Mouse (Mus musculus) gastrocnemius, adult 18-20 months (tissue): ENCODE measurements around the gene Syncrip. TPM values are rescaled to one million over a fixed set of nuclear protein-coding genes. Genes with fewer than 3 reads are reported as not detected.

Source experiments
- DNase-seq: peaks from one replicate; pipeline ENCODE4 v3.0.0; 2021; ENCODE audit warnings: low spot score
- long read RNA-seq, 2 experiments: library from polyadenylated mRNA; stranded (forward); transcript quantifications; one replicate each; pipeline ENCODE4 v2.0.0; 2021
- total RNA-seq, 2 experiments: library from RNA; stranded (reverse); gene quantifications; 2 replicates each; pipeline ENCODE4 v1.2.3; 2021

Gene Syncrip
- total RNA-seq, result 10 to 100 TPM; 51.4 to 68.7 TPM
- long read RNA-seq, experiment 1, full-length matches to known transcripts, result 16 of 32 reads
- long read RNA-seq, experiment 1, partial matches to known transcripts, result 6 of 32 reads
- long read RNA-seq, experiment 1, other reads (novel, unspliced or antisense), result 10 of 32 reads
- long read RNA-seq, experiment 2, full-length matches to known transcripts, result 22 of 35 reads
- long read RNA-seq, experiment 2, partial matches to known transcripts, result 8 of 35 reads
- long read RNA-seq, experiment 2, other reads (novel, unspliced or antisense), result 5 of 35 reads

- DNase-seq, result peak; percentile 92
These were observed at the start of gene Syncrip for GRCm38 (mm10) chr9:88482230-88482828. Syncrip (minus strand) TSS chr9:88482574.

GRCm38 (mm10) chr9:88529979-88530580 is 47.7 kb upstream of the Syncrip start:
- DNase-seq, result no peak

- no peak for DNase-seq
These were observed 47.2 kb upstream of the Syncrip start for GRCm38 (mm10) chr9:88529571-88529970.

GRCm38 (mm10) chr9:88528736-88529135 is 46.4 kb upstream of the Syncrip start:
- DNase-seq, result no peak

GRCm38 (mm10) chr9:88527956-88528355 is 45.6 kb upstream of the Syncrip start:
- DNase-seq, result peak; percentile 34

GRCm38 (mm10) chr9:88525341-88525740 is 43.0 kb upstream of the Syncrip start:
- DNase-seq, result no peak

GRCm38 (mm10) chr9:88524796-88525195 is 42.4 kb upstream of the Syncrip start:
- no peak for DNase-seq

- DNase-seq, result no peak
These were observed 42.0 kb upstream of the Syncrip start for GRCm38 (mm10) chr9:88524367-88524766.

- no peak for DNase-seq
These were observed 40.9 kb upstream of the Syncrip start for GRCm38 (mm10) chr9:88523335-88523668.

GRCm38 (mm10) chr9:88522569-88523334 is 40.4 kb upstream of the Syncrip start:
- DNase-seq, result peak; percentile 98

- no peak for DNase-seq
These were observed 39.7 kb upstream of the Syncrip start for GRCm38 (mm10) chr9:88521961-88522568.

- DNase-seq, result no peak
These were observed 38.6 kb upstream of the Syncrip start for GRCm38 (mm10) chr9:88520849-88521483.

- no peak for DNase-seq
These were observed 37.9 kb upstream of the Syncrip start for GRCm38 (mm10) chr9:88520122-88520848.

GRCm38 (mm10) chr9:88519390-88520121 is 37.2 kb upstream of the Syncrip start:
- no peak for DNase-seq

GRCm38 (mm10) chr9:88516361-88516995 is 34.1 kb upstream of the Syncrip start:
- no peak for DNase-seq

- DNase-seq, result no peak
These were observed 33.2 kb upstream of the Syncrip start for GRCm38 (mm10) chr9:88515546-88515945.

- no peak for DNase-seq
These were observed 19.5 kb upstream of the Syncrip start for GRCm38 (mm10) chr9:88501846-88502245.

- no peak for DNase-seq
These were observed 17.7 kb upstream of the Syncrip start for GRCm38 (mm10) chr9:88500112-88500511.

GRCm38 (mm10) chr9:88492522-88492921 is 10.1 kb upstream of the Syncrip start:
- no peak for DNase-seq
